Mouse (Mus musculus) cortical plate, adult 2 months (tissue): Measurements from ENCODE around the gene Pnp2. TPM values are rescaled to one million over a fixed set of nuclear protein-coding genes. Genes with fewer than 3 reads are reported as not detected.
"Not testable (repeated sequence)": the region's sequence is repeated elsewhere in the genome, so short reads cannot be mapped to it uniquely, and the experiment has no call there.

Experiments
- H3K27ac ChIP-seq: fragments of 200-500 bp; 2 replicates; pipeline ENCODE4 v1.5.1; 2012; ENCODE audit warnings: low read length, control low read depth, inconsistent platforms; ENCODE audit not compliant: insufficient read depth
- H3K4me1 ChIP-seq: fragments of 200-500 bp; 2 replicates; pipeline ENCODE4 v1.6.1; 2011; ENCODE audit warnings: low read length; ENCODE audit not compliant: control insufficient read depth, insufficient read depth
- H3K4me3 ChIP-seq: fragments of 200-500 bp; 2 replicates; pipeline ENCODE4 v1.5.1; 2011; ENCODE audit warnings: mild to moderate bottlenecking, low read length, control low read depth; ENCODE audit not compliant: insufficient read depth
- CTCF ChIP-seq: fragments of 200-500 bp; IDR thresholded peaks from 2 replicates; pipeline ENCODE4 v1.5.1; 2011; ENCODE audit warnings: mild to moderate bottlenecking, control low read depth, low read length; ENCODE audit not compliant: insufficient read depth; ENCODE audit errors: extremely low read depth
- POLR2A ChIP-seq: fragments of 200-500 bp; IDR thresholded peaks from 2 replicates; pipeline ENCODE4 v1.6.1; 2011; ENCODE audit warnings: mild to moderate bottlenecking, low read length, control low read depth; ENCODE audit not compliant: insufficient read depth; ENCODE audit errors: extremely low read depth
- polyA plus RNA-seq: library from polyadenylated mRNA; depleted of rRNA; stranded (reverse); fragments of >200 nt; gene quantifications from 2 replicates; pipeline ENCODE4 v1.2.3, GENCODE M21; 2012; rRNA removed

Gene Pnp2
- 0.87 and 1.4 TPM in 2 replicates for polyA plus RNA-seq

- not testable (repeated sequence) for H3K4me3 ChIP-seq
Observed at GRCm38 (mm10) chr14:50955942-50956508, at the start of gene Pnp2. Gene Pnp2, plus strand, starts transcription at chr14:50955992.

DNA sequence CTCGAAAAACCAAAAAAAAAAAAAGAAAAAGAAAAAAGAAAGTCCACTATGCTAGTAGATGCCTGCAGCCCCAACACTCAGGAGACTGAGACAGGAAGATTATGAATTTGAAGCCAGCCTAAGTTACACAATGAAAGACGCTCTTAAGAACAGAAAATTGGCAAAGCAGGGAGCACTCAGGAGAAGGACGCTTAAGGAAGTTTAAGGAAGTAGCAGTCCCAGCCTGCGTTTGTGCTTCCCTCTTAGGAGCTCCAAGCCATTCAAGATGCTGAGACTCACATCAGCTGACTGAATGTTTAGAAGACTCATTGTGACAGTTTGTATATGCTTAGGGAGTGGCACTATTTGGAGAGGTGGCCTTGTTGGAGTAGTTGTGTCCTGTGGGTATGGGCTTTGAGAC is 47.7 kb upstream of the Pnp2 start:
- no peak overlapping the region for H3K27ac ChIP-seq
- TF ChIP-seq CTCF (no peak), POLR2A (no peak)
- H3K4me1 ChIP-seq = no peaks in the 10 kb centered on the region
- H3K4me3 ChIP-seq = no peak overlapping the region

More at GRCm38 (mm10) chr14:50955942-50956508, at the start of gene Pnp2:
- H3K4me1 ChIP-seq = not testable (repeated sequence)
- H3K27ac ChIP-seq = peak within 1 kb of the TSS; percentile 61; the same call in 1 of the 2 replicates

GRCm38 (mm10) chr14:50911356-50911755 is 44.4 kb upstream of the Pnp2 start:
- H3K4me1 ChIP-seq = no peaks in the 10 kb centered on the region
- TF ChIP-seq CTCF (no peak), POLR2A (no peak)
- no peak overlapping the region for H3K27ac ChIP-seq
- no peak overlapping the region for H3K4me3 ChIP-seq

DNA sequence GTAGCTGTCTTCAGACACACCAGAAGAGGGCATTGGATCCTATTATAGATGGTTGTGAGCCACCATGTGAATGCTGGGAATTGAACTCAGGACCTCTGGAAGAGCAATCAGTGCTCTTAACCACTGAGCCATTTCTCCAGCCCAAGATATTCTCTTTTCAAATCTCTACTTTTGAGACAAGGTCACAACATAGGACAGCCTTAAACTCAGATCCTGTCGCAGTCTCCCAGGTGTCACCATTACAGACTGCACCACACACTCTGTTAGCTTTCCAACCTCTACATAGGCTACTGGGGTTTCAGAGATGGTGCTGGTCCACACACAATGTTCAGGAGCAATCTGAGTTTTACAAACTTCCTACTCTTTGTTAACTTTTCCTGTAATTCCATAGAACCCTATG is 32.4 kb upstream of the Pnp2 start:
- not testable (repeated sequence) for H3K27ac ChIP-seq, H3K4me1 ChIP-seq
- peak overlapping the region; percentile 57; the same call in 1 of the 2 replicates for H3K4me3 ChIP-seq

DNA sequence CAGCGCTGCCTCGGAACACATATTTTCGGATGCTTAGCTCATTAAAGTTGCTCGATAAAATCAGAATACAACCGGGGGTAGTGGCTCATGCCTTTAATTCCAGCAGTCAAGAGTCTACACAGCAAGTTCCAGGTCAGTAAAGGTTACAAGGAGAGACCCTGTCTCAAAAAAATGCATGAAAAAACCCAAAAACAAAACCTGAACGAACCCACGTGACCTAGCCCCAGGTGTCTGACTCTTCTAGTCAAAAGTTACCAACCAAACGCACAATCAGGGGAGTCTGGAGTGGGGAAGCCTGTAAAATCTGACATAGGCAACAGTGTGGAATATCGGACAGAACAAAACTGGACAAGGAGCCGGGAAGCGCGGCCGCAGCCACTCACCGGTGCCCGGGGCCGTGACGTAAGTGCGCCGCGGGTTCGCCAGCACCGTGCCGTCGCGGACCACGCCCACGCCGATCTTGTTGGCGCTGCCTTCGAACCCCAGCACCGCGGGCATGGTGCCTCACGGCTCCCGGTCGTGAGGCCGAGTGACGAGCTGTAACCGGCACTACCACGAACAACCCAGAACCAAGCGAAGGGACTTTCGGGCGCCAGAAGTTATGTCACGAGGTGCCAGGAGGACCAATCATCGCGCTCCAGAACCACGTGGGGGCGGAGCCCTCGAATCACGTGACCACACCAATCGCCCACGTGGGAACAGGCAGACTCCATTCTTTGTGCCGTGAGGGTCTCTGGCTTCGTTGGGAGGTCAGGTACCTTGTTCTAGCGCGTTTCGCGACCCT is 31.3 kb upstream of the Pnp2 start, which contains the start of the genes Osgep and Apex1:
Gene Osgep, minus strand, starts transcription at position 613 of the 784 bp plus-strand sequence.
Gene Apex1, plus strand, starts transcription at position 688 of the 784 bp plus-strand sequence.
- no peak for TF ChIP-seq CTCF
- TF ChIP-seq POLR2A = peak; percentile 86
- Histone ChIP-seq H3K4me3 (peak within 1 kb of the TSS; percentile 57), H3K27ac (peak within 1 kb of the TSS; percentile 74), H3K4me1 (no peaks in the 10 kb centered on the region)

DNA sequence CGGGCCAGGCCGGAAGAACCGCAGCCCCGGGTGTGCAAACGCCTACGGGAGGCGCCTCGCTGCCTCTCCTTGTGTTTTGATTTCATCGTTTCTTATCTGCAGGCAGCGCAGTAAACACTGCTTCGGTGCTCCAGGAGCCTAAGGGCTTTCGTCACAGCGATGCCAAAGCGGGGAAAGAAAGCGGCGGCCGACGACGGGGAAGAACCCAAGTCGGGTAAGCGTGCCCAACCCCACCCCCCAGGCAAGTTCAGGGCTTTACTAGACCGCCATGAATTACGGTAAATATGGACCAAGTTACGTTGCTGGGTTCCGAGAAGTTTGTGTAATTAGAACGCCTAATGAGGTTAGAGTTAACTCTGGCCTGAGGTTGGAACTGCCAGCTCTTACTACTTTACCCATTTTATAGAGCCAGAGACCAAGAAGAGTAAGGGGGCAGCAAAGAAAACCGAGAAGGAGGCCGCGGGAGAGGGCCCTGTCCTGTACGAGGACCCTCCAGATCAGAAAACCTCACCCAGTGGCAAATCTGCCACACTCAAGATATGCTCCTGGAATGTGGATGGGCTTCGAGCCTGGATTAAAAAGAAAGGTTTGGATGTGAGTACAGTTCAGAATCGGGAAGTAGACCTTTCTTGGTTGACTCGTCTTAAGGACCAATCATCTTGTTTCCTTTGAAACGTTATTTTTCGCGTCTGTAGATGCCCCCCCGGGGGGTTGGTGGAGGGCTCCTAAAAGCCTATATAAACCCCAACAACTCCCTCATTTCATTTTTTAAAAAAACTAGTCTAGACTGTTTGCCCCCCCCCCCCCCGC is 30.5 kb upstream of the Pnp2 start:
- peak overlapping the region; percentile 57 for H3K4me3 ChIP-seq
- no peak for TF ChIP-seq CTCF
- TF ChIP-seq POLR2A = 0 out of 2 replicates have a peak, but pooled peaks have one; percentile 19
- peaks cover 2% of the 10 kb centered on the region; the same call in 1 of the 2 replicates for H3K4me1 ChIP-seq
- no peak overlapping the region for H3K27ac ChIP-seq

DNA sequence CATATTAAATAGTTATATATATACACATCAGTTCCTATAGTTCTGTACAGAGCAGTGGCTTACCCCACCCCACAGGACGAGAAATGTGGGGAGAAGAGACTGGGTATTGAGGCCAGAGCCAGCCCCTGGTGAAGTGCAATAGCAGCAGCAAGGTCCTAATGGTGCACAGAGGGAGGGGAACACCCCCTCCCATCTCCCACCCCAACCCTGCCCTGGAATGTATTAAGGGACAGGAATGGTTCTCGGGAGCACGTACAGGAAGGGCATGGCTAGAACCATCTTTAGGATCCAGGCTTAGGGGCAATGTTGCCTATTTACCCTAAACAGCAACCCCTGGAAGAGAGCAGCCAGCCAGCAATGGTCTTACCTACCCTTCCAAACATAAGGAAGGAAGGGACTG is 28.4 kb upstream of the Pnp2 start:
- no peak for TF ChIP-seq CTCF
- TF ChIP-seq POLR2A = no peak
- peaks cover 2% of the 10 kb centered on the region; the same call in 1 of the 2 replicates for H3K4me1 ChIP-seq

GRCm38 (mm10) chr14:50929951-50930350 is 25.8 kb upstream of the Pnp2 start:
- Histone ChIP-seq H3K4me3 (peak overlapping the region; percentile 61), H3K27ac (peak overlapping the region; percentile 82), H3K4me1 (peaks cover 2% of the 10 kb centered on the region; the same call in 1 of the 2 replicates)
- TF ChIP-seq POLR2A (no peak), CTCF (no peak)

More for the DNA sequence above, 28.4 kb upstream of the Pnp2 start:
- H3K4me3 ChIP-seq = no peak overlapping the region
- H3K27ac ChIP-seq = no peak overlapping the region

DNA sequence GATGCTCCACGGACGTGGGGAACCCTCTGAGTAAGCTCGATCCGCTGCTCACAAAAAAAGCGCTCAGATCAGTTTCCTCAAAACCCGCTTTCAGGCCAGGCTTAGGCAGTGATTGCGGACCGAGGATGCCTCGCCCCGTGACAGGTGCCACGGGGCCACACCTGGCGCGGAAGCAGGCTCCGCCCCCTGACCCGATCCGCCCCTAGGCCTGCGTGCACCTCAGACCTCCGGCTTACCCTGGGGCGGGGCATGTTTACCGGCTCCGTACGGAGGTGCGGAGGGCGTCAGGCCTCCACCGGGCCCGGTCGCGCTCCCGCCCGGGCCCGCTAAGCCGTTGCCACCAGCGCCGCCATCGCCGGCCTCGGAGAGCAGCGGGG is 25.4 kb upstream of the Pnp2 start:
- peak overlapping the region; percentile 61 for H3K4me3 ChIP-seq
- TF ChIP-seq CTCF (no peak), POLR2A (no peak)
- H3K27ac ChIP-seq = peak overlapping the region; percentile 82
- peaks cover 2% of the 10 kb centered on the region; the same call in 1 of the 2 replicates for H3K4me1 ChIP-seq
